ENCODE assay signal across 8 mouse cellular contexts in genomic region chr4:105449046-105449860, GRCm38 (mm10).
DNase-seq lines count a peak whose midpoint lies in the region; ATAC-seq and TF ChIP-seq lines count a peak whose summit lies in the region.

No protein-coding gene starts in this region.

- no peaks in the 10 kb centered on the region for H3K27me3 ChIP-seq in lung, embryonic 14.5 days (ENCODE audit: insufficient read depth, low read length)
- H3K27me3 ChIP-seq in limb, embryonic 14.5 days (ENCODE audit: control insufficient read depth, insufficient read depth, low read length), result no peaks in the 10 kb centered on the region

- no peak overlapping the region for H3K4me2 ChIP-seq in lung, embryonic 14.5 days
- H3K4me2 ChIP-seq in limb, embryonic 14.5 days (replicated peaks; ENCODE audit: low read depth, low read length, severe bottlenecking), result peak overlapping the region; percentile 24

- no peak overlapping the region for H3K4me3 ChIP-seq in lung, embryonic 14.5 days (ENCODE audit: low read depth, low read length)
- no peak overlapping the region for H3K4me3 ChIP-seq in limb, embryonic 14.5 days (replicated peaks; ENCODE audit: low read length)

- H3K9me3 ChIP-seq in lung, embryonic 14.5 days (ENCODE audit: low read depth, low read length), result no peaks in the 10 kb centered on the region
- H3K9me3 ChIP-seq in limb, embryonic 14.5 days (ENCODE audit: control insufficient read depth, low read length), result no peaks in the 10 kb centered on the region

- H3K4me1 ChIP-seq in lung, embryonic 14.5 days (ENCODE audit: insufficient read depth), result no peaks in the 10 kb centered on the region
- peaks cover 9% of the 10 kb centered on the region for H3K4me1 ChIP-seq in limb, embryonic 14.5 days (ENCODE audit: control insufficient read depth, insufficient read depth, low read length)

- no peak overlapping the region for H3K9ac ChIP-seq in lung, embryonic 14.5 days
- H3K9ac ChIP-seq in limb, embryonic 14.5 days (ENCODE audit: low read depth, low read length, severe bottlenecking), result no peak overlapping the region

- intact Hi-C loops in left cerebral cortex, postnatal 36 days (cut with DNase I), result no loop called here

- TF ChIP-seq CTCF in lung, embryonic 14.5 days (IDR thresholded peaks at IDR 0.05; ENCODE audit: low read depth), result no peak

- no peak for ATAC-seq in lung, embryonic 14.5 days (ENCODE audit: insufficient read depth)
- peak; percentile 26; the same call in 1 of the 2 replicates for ATAC-seq in limb, embryonic 14.5 days (ENCODE audit: low FRiP score, low read depth)

- H3K36me3 ChIP-seq in lung, embryonic 14.5 days (ENCODE audit: insufficient read depth), result no peaks in the 10 kb centered on the region
- H3K36me3 ChIP-seq in limb, embryonic 14.5 days (ENCODE audit: control insufficient read depth, insufficient read depth, low read length), result no peaks in the 10 kb centered on the region

- WGBS in lung, embryonic 14.5 days, result 53% methylated on average over 11 of the region's 11 CpGs
- 21% methylated on average over 11 of the region's 11 CpGs for WGBS in limb, embryonic 14.5 days

- no peak overlapping the region for H3K27ac ChIP-seq in lung, embryonic 14.5 days (ENCODE audit: low read depth)
- no peak overlapping the region for H3K27ac ChIP-seq in limb, embryonic 14.5 days (replicated peaks; ENCODE audit: low read depth, low read length)

- DNase-seq in lung, embryonic 14.5 days, result peak; percentile 39
- DNase-seq in lung, postnatal 14 days, result no peak
- DNase-seq in adipocyte (ENCODE audit: low spot score), result peak; percentile 16
- DNase-seq in gastrocnemius, adult 8-10 months (ENCODE audit: low spot score in 2 of 2), result peak; percentile 26 to 30
- peak; percentile 24 for DNase-seq in limb, embryonic 14.5 days (ENCODE audit: low spot score)
- DNase-seq in layer of hippocampus, postnatal 36 days, result no peak
- DNase-seq in kidney, postnatal 25 days, result no peak
- DNase-seq in left cerebral cortex, postnatal 36 days (ENCODE audit: low spot score in 2 of 2), result no peak

- TF ChIP-seq POLR2A in limb, embryonic 14.5 days (IDR thresholded peaks at IDR 0.05; ENCODE audit: borderline replicate concordance, extremely low read depth, insufficient read depth, insufficient read length), result no peak

Comparison
In these comparisons a context has a peak if more than half of its experiments do, and no peak if none do; other contexts are left out.
1. DNase-seq: peak in lung, embryonic 14.5 days (single experiment), adipocyte (single experiment), gastrocnemius, adult 8-10 months (2 of 2) and limb, embryonic 14.5 days (single experiment); none in lung, postnatal 14 days (single experiment), layer of hippocampus, postnatal 36 days (0 of 2), kidney, postnatal 25 days (0 of 2) and left cerebral cortex, postnatal 36 days (0 of 2).